Mouse (Mus musculus) cerebellum, adult 8-10 months (tissue): ENCODE measurements around the gene Bcar3.
A peak's percentile ranks its signal among the peaks of the same experiment; 100 is the strongest.

Experiments used
- DNase-seq: peaks from one replicate; pipeline ENCODE4 v3.0.0; 2022

The Bcar3 gene

GRCm38 (mm10) chr3:122292300-122293222 is 1.4 kb upstream of the Bcar3 start:
- DNase-seq = peak; percentile 94

- DNase-seq = peak; percentile 77
Observed at GRCm38 (mm10) chr3:122293223-122293953, 548 bp upstream of the Bcar3 start.

GRCm38 (mm10) chr3:122295511-122295910 is 1.6 kb downstream of the Bcar3 start:
- DNase-seq = no peak

- no peak for DNase-seq
Observed at GRCm38 (mm10) chr3:122296979-122297378, 3.0 kb downstream of the Bcar3 start.

- no peak for DNase-seq
Observed at GRCm38 (mm10) chr3:122300983-122301919, 7.3 kb downstream of the Bcar3 start.

- DNase-seq = no peak
Observed at GRCm38 (mm10) chr3:122304560-122304959, 10.6 kb downstream of the Bcar3 start.

- no peak for DNase-seq
Observed at GRCm38 (mm10) chr3:122307894-122308671, 14.1 kb downstream of the Bcar3 start.

GRCm38 (mm10) chr3:122308981-122309380 is 15.0 kb downstream of the Bcar3 start:
- DNase-seq = no peak

- DNase-seq = peak; percentile 87
Observed at GRCm38 (mm10) chr3:122312078-122312477, 18.1 kb downstream of the Bcar3 start.

- DNase-seq = no peak
Observed at GRCm38 (mm10) chr3:122312936-122313629, 19.1 kb downstream of the Bcar3 start.

- DNase-seq = no peak
Observed at GRCm38 (mm10) chr3:122313936-122314335, 20.0 kb downstream of the Bcar3 start.

- no peak for DNase-seq
Observed at GRCm38 (mm10) chr3:122316621-122317020, 22.7 kb downstream of the Bcar3 start.

- no peak for DNase-seq
Observed at GRCm38 (mm10) chr3:122317339-122317738, 23.4 kb downstream of the Bcar3 start.

- no peak for DNase-seq
Observed at GRCm38 (mm10) chr3:122322226-122322625, 28.3 kb downstream of the Bcar3 start.

GRCm38 (mm10) chr3:122323841-122324240 is 29.9 kb downstream of the Bcar3 start:
- no peak for DNase-seq

GRCm38 (mm10) chr3:122324528-122324927 is 30.6 kb downstream of the Bcar3 start:
- no peak for DNase-seq

- DNase-seq = no peak
Observed at GRCm38 (mm10) chr3:122330484-122330883, 36.5 kb downstream of the Bcar3 start.

- no peak for DNase-seq
Observed at GRCm38 (mm10) chr3:122333493-122333892, 39.6 kb downstream of the Bcar3 start.

- no peak for DNase-seq
Observed at GRCm38 (mm10) chr3:122333902-122334301, 40.0 kb downstream of the Bcar3 start.

GRCm38 (mm10) chr3:122334375-122334774 is 40.4 kb downstream of the Bcar3 start:
- no peak for DNase-seq

GRCm38 (mm10) chr3:122336030-122336429 is 42.1 kb downstream of the Bcar3 start:
- DNase-seq = no peak
